Mouse (Mus musculus) CD8-positive naive resting alpha-beta T cell, adult 57 days (primary cell): ENCODE data around the gene Inpp5f. TPM values are rescaled to one million over a fixed set of nuclear protein-coding genes. Genes with fewer than 3 reads are reported as not detected.

Experiments used
- total RNA-seq: library from RNA; stranded (reverse); gene quantifications from one replicate; pipeline ENCODE4 v1.2.4, GENCODE M21; 2023

Inpp5f gene
- 18.9 TPM for total RNA-seq

DNA sequence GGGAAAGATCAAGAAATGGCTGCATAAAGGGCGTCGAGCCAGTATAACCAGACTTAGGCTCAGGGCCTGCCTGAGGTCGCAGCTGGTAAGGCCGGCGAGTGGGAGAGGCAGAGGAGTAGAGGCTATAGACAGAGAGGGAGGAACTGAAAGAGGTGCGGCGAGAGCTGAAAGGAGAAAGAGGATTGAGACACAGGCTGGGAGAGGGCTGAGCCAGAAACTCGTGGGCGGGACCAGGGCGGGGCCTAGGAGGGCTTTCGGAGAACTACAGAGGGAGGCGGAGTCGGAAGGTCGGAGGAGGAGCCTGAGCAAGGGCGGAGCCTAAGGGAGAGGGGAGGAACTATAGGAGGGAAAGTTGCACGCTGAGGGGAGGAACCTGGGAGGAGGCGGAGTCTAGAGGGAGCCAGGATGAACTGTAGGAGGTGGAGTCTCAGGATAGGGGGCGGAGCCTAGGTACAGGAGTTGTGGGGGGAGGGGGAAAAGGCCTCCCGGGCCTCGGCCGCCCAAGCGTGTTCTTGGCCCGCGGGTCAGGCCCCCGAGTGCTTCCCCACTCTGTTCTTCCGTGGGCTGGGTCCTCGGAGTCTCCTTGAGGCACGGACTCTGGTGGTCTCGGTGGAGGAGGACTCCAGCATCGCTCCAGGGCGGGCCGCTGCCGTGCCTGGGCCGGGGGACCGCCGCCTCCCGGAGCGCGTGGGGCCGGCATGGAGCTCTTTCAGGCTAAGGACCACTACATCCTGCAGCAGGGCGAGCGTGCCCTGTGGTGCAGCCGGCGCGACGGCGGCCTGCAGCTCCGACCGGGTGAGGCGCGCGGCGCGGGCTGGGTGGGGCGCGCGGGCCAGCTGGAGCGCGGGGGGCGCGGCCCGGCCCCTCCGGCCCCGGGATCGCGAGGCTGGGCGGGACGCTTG is at the start of gene Inpp5f:
TSS of gene Inpp5f (plus strand) at position 432 of the 902 bp plus-strand sequence.

GRCm38 (mm10) chr7:128740334-128740733 is 129.2 kb downstream of the Inpp5f start, which contains the start of gene Mcmbp:
Mcmbp (minus strand) TSS chr7:128740495.

GRCm38 (mm10) chr7:128744684-128745485 is 133.8 kb downstream of the Inpp5f start, which contains the start of gene Sec23ip:
Sec23ip (plus strand) TSS chr7:128744943.

Other genes with a start within 250 kb of the Inpp5f start
- 221 TPM for gene Rgs10, start 192.6 kb upstream of the Inpp5f start, total RNA-seq
- gene Tial1, start 149.6 kb upstream of the Inpp5f start, total RNA-seq = 125 TPM
- gene Bag3, start 87.7 kb upstream of the Inpp5f start, total RNA-seq = 10.5 TPM
- gene Mcmbp, start 129.2 kb downstream of the Inpp5f start, total RNA-seq = 95.0 TPM
- gene Sec23ip, start 133.6 kb downstream of the Inpp5f start, total RNA-seq = 37.5 TPM